Mouse (Mus musculus) heart, postnatal 0 days (tissue): Measurements from ENCODE around the gene Zfand5.

ENCODE experiments used
- CTCF ChIP-seq: IDR thresholded peaks from 2 replicates; pipeline ENCODE4 v1.5.1; 2016; ENCODE audit warnings: antibody characterized with exemption, control low read depth, low read depth
- EP300 ChIP-seq: IDR thresholded peaks from 2 replicates; pipeline ENCODE4 v1.6.1; 2016; ENCODE audit warnings: antibody characterized with exemption, low read depth

DNA sequence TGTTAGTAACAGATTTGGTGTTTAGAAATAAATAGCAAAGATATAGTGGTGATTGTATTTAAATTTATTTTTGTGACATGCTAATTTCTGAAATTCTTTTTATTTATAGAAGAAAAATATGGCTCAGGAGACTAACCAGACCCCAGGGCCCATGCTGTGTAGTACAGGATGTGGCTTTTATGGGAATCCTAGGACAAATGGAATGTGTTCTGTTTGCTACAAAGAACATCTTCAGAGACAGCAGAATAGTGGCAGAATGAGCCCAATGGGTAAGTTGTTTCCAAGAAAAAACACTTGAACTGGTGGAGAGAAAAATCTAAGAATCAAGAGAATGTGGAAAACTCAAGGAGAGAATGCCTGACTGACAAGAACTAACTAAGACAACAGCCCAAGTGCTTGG lies 4.2 kb downstream of the Zfand5 start:
- no peak for TF ChIP-seq CTCF
- no peak for TF ChIP-seq EP300
